Mouse (Mus musculus) right cerebral cortex, postnatal 25 days (tissue): ENCODE data around the gene Zfp62.

ENCODE experiments used
- DNase-seq: peaks from one replicate; pipeline ENCODE4 v3.0.0; 2022

Zfp62 gene

DNA sequence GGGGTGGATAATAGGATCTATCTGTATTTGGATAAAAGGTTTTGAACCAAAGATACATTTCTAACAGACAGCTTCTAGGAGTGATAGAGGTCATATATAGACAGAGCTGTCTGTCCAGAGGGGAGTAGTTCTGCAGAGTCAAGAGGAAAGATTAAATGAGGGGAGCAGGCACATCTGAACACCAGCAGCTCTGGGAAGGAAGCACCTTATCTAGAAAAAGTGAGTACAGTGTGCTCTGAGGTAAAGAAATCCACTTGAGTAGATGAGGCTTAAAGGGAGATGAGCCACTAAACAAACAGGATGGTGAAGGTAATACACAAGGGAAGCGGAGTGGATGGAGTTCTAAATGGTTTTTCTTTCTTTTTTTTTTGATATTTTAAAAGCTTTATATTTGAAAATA is 4.4 kb downstream of the Zfp62 start:
- DNase-seq: no peak

DNA sequence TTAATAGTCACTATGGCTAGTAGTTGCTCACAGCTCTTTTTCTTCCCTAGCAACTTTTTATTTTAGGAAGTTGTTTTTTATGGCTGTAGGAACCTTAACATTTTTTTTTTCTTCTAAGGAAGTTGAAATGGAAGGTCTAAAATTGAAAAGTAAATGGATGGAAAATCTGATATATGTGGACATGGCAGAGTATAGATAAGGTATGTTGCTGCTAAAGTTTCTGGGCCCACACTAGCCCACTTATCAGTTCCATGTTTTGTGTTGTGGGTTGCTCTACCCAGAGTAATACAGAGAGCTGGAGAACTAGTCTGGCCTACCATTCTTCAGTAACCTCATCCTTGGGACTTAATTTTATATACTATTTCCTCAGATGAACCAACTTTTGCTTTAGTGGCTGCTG is 9.5 kb downstream of the Zfp62 start:
- no peak for DNase-seq

DNA sequence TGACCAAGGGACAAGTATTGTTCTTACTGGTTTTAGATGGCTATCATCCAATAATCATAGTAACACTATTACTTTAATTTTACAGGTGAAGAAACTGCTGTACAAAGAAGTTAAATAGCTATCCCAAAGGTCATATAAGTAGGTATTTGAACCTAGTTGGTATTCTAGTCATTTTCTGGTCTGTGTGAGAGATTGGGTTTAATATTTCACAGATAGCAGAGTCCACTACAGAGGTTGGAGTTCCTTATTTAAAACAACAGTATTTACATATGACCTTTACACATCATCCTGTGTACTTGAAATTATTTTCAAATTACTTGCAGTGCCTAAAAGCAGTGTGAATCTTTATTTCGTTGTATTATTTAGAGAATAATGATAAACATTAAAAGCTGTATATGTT is 10.4 kb downstream of the Zfp62 start:
- DNase-seq: no peak

DNA sequence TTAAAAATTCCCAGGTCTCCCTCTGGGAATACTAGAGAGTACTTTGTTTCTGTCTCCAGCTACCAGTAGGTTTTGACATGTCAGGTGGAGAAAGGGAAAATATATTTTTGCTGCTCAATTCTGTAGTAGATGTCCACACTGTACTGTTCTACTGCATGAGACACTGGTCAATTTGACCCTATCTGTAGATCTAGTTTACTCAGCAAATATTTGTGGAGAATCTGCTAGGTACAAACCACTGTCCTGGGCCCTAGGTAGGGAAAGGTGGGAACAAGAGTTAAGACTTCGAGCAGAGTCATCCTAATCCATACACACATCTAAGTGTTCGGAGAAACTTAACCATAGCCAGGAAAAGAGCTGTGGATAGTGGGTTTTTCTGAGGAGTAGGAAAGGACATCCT is 16.2 kb downstream of the Zfp62 start:
- no peak for DNase-seq

DNA sequence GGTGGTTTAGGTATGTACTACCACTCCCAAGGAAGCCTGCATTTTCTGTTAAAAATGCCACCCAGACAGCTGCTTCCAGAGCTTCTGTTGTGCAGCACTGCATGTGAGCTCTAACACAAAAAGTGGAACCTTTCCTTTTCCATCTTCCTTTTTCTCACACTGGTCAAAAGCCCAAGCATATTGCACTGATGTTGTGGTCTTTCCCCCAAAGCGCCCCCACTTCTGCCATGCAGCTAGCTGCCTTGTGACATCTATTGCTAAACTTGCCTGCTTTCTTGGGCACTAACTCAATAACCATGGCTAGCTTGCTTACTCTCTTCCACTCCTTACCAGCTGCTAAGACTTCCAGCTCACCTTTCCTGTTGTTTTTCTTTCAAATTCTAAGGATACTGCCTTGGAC is 21.4 kb downstream of the Zfp62 start:
- DNase-seq: no peak

DNA sequence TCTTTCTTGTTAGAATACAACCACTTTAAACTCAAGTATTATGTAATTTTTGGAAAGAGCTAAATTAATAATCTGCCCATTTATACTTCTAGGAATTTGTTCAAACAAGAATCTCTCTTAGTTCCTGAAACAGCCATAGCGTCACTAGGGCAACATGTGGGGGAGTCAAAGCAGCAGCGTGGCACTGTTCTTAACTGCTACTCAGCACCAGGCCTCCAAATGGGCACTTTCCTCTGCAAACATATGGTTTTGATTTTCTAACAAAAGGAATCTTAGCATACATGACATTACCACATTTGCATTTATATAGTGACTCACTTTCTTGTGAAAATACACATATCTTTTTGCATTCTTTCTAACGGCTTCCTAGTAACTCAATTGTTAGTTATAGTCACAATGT is 29.7 kb downstream of the Zfp62 start:
- DNase-seq: peak; percentile 32

DNA sequence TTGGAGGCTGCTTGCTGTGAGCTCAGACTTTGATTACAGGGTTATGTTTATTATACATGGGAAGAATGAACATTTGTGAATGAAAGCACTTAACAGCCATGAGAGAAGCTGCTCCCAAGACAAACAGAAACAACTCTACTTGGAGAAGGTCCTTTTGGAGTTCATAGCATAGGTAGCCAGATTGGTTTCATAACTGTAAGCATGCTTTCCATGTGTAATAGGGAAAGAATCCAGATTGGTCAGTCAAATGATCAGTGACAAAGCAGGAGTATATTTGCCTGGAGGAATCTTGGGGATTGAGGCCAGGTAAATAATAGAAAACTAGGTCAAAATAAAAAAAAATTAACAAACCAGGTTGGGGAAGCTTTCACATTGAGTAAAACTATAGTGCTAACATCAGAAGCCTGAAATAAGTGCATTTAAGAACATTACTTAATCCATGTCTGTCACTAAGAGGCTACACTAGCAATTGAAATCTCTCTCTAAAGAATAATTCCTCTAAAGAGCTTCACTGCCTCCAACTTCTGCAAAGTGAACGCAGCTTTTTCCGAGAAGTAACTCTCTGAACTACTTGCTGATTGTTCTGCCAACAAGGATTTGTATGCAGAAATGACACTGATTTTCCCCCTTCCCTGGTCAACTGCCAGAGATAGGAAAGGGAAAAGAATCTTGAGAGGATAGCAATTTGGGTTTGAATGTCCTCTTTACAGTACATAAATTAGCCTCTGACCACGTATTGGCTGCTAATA is 32.5 kb downstream of the Zfp62 start:
- no peak for DNase-seq

DNA sequence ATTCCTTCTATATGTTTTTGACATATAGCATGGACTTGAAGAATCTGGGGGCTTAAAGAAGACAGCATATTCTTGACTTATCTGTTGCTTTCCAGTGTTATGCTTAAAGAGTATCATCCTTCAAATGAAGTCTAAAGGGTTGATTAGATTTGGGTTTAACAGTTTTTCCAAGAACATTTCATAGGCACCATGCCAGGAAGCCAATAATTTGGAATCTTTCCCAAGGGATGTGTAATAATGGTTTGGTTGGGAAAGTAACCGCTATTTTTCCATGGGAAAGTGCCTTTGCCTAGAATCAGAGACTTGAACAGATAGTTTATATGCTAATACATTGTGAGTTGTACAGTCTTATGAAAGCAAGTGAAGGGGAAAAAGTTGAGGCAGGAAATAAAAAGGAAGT is 33.8 kb downstream of the Zfp62 start:
- no peak for DNase-seq

DNA sequence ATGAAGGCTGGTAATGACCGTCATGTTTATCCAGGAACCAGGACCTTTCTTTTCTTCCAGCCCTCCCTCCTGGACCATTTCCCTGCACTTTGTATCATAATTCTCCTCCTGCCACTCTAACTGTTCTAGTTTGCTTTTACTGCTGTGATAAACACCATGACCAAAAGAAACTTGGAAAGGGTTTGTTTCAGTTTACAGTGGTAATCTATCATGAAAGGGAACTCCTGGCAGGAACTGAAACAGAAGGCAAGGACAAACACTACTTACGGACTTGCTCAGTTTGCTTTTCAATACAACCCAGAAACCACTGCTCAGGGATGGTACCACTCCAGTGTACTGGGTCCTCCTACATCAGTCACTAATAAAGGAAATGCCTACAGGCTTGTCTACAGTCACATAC is 34.4 kb downstream of the Zfp62 start:
- no peak for DNase-seq

DNA sequence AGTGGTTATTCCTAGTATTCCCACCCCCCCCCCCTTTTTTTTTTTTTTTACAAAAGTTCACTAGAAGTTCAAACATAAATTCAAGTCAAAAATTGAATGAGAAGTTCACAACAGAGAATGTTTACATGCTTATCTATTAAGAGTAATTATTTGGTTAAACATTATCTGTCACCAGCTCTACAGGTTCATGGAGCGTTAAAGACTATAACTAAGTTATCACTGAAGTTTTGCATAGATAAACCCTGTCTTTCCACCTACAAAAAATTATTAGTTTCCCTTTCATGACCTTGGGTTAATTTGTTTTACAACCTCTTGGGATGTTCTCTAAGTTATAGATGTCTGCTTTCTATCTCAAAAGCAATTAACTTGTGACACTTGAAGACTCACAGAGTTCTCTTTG is 37.2 kb downstream of the Zfp62 start:
- DNase-seq: no peak

DNA sequence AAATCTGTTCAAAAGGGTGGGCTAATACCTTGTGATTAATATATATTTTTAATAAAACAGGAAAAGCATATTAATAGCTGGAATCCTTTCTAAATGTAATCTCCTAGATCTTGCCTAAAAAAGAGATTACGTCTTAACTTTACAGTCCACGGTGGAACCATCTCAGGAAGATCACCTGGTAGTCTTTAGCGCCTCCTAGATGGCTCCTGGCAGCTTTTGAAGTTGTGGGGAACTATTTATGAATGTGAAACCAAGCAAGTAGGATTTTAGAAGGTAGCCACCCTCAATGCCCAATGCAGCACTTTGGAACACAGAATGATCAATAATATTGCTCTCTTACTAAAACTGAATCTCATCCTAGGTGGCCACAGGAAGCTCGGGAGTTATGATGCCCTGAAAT is 37.8 kb downstream of the Zfp62 start:
- no peak for DNase-seq

DNA sequence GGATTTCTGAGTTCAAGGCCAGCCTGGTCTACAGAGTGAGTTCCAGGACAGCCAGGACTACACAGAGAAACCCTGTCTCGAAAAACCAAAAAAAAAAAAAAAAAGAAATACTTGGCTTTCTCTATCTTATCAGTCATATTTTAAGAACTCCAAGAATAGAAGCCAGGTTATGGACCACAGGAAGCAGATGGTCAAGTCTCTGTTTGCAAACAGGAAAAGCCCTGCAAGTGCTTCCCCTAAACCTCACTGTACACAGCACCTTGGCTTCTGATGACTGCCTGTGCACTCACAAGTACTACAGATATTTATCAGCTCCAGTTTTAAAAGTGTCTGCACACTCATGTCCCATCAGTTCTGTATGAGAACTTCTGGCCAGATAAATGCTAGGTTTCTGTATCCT is 38.4 kb downstream of the Zfp62 start:
- no peak for DNase-seq

DNA sequence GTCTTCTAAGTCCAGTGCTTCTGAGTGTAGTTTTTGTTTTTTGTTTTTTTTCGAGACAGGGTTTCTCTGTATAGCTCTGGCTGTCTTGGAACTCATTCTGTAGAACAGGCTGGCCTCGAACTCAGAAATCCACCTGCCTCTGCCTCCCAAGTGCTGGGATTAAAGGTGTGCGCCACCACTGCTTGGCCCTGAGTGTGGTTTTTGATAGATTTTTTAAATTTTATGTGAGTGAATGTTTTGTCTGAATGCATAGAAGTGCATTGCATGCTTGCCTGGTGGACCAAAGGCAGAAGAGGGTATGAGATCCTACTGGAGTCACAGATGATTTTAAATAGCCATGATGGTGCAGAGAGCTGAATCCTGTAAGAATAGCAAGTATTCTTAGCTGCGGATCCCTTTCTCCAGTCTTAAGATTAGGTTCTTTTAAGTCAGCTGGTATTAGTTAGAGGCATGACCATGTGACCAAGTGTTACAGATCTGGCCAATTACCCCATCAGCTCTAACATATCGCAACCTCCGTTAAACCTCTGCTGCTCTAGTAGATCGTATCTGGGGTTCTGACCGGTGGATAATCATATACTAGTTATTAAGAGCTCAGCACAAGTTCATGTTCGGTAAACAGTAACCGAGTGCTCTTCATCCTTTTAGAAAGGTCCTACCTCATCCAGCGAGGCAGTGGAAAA is 40.0 kb downstream of the Zfp62 start:
- no peak for DNase-seq

DNA sequence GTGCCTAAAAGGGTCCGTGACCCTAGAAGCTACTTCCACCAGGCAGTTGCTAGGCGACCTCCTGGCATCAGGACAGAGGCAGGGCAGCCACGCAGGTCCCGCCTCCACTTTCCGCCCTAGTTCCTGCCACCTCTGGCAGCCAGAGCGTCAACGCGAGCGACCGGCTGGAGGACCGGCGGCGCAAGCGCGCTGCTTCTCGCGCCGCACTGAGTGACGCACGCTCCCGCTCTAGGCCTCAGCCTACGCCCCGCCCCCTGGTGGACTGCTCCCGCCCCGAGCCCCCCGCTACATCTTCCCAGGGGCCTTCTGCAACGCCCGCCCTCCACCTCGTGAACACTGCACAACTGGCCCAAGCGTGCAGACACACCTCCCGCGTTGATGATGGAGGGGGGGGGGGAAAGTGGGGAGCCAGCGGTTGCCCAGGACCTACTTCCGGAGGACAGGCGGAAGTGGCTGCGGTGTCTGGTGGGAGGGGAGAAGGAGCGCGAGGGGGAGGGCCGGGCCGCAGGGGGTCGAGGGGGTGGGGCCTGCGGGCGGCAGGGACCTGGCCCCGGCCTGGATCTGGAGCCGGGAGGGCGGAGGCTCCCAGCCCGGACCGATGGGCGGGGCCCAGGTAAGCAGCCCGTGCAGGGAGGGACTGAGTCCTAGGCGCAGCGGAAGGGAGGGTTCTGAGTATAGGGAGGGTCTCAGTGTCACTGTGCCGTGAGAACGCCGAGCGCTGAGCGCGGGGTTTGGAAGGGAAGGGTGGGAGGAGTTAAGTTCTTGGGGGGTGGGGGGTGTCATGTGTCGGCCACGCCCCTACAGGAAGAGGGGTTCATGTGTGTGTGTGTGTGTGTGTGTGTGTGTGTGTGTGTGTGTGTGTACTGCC is 40.9 kb downstream of the Zfp62 start, which contains the start of gene Mgat1:
Mgat1 (plus strand) TSS at position 465 of the 868 bp plus-strand sequence.
- peak; percentile 92 for DNase-seq

DNA sequence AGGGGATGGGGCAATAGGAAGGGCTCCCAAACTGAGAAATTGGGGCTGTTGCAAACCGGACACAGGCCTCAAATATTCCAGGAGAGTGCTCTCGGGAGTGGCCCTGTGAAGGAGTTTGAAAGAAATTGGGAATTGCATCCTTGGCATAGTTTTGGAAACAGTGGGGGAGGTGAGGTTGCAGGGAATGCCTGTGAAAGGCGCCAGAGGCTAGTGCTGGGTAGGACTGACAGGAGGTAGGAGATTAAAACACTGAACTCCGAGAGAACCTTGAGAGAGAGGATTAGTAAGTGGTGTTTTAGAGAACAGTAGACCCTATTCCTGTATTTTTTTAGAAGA is 41.5 kb downstream of the Zfp62 start:
- DNase-seq: no peak

DNA sequence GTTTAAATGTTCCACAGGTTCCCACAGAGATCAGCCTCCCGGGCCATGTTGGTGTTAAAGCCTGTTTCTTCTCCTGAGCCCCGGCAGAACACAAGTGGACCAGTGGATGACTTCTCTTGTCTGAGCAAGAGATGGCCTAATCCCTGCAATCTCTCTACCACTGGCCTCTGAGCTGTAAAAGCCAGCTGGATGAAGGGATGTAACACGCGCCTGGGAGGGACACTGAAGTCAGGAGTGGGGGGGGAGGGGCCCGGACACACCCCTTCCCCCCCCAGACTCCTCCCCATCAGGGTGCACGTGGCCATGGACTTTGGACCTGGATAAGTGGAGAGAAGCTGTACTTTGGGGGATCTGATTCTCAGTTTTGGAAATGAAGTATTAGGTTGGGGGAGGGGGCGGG is 42.1 kb downstream of the Zfp62 start:
- no peak for DNase-seq

DNA sequence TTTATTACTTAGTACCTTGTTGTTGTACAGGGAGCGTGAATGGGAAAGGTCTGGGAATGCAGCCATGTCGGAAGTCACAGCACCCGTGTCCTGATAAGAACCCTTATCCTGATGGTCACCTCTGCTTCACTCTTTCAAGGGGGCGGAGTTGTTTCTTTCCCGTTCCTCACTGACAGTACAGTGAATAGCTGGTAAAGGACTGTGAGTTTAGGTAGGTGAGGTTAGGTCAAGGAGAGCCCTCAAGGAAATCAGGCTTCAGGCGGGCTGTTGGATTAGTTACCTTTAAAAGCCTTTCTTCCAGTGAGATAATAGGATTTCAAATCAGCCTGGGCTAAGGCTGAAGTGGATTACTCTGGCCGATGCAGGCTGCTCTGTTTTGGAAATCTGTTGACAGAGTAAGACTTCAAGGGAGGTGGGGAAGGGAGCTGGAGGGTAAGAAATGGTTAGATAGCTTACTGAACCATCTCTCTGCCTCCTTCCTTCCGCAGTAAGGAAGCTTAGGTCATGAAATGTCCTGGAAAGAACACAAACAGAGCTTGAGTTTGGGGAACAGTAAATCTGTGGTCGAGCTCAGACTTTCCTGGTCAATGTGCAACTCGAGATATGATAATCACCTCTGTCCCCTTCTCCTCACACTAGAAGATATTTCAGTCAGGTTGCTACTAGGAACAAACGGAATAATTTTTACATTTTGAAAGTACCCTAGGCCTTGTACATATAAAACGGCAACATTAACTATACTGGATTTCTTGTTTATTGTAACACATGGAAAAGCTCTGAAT is 42.7 kb downstream of the Zfp62 start:
- DNase-seq: no peak

DNA sequence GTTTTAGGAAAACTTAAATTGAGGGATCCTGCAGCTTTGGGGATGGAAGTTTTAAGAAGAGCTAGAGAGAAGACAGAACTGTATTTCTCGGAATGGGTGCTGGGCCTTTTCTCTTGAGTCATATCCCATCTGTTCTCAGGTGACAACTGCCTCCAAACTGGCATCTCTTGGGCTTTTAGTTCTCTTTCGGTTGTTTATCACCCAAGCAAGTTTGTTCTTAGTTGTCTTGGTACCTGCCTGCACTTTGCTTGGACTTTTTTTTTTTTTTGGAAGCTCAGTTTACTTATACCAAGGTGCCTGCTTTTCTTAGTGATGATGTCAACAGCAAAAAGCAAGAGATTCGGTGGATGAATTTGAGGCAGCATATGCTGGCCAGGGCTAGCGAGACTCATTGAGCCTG is 43.4 kb downstream of the Zfp62 start:
- DNase-seq: no peak

DNA sequence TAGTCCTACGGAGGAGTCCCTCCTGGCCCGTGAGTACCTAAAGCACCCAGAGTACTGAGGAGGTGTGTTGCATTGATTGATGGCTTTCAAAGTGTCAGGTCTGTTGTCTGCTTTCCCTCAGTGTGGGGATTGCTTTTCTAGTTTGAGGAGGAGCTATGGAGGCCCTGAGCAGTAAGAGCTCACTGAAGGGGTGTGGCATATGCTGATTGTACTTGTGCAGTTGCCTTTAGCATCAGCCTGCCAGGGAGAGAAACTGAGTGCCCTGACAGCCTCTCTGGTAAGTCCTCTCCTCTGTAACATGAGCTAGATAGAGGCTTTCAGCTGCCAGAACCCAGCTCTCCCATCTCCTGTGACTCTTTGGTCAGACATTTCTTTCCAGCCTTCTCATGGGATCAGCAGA is 44.2 kb downstream of the Zfp62 start:
- no peak for DNase-seq

DNA sequence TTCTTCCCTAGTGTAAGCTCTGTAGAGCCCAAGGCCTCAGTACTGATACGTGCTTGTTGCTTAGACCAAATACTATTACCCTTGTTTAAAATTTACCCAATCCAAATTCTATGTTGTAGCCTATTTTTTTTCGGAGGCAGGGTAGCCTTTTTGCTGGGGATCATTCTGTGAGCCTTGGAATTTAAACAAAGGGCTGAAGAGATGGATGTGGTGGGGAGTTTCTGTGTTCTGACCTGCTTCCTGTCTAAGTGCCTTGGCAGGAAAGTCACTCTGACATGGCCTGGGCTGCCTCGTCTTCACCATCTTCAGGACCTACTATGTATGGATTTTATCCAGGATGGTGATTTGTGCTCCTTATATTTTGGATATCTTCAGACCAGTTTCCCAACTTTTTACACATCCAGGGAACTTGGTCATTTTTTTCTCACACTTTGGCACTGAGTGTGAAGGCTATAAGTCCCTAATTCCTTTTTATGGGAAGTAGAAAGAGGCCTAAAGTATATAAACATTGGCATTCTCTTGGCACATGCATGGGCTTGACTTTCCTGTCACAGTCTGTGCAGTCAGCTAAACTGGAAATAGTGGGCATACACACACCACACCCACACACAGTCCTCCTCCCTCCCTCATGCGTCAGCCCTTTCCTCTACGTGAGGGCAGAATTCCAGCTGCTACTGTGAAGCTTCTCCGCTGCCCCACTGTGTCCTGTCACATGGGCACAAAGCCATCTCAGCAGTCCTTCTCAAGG is 45.3 kb downstream of the Zfp62 start:
- no peak for DNase-seq

DNA sequence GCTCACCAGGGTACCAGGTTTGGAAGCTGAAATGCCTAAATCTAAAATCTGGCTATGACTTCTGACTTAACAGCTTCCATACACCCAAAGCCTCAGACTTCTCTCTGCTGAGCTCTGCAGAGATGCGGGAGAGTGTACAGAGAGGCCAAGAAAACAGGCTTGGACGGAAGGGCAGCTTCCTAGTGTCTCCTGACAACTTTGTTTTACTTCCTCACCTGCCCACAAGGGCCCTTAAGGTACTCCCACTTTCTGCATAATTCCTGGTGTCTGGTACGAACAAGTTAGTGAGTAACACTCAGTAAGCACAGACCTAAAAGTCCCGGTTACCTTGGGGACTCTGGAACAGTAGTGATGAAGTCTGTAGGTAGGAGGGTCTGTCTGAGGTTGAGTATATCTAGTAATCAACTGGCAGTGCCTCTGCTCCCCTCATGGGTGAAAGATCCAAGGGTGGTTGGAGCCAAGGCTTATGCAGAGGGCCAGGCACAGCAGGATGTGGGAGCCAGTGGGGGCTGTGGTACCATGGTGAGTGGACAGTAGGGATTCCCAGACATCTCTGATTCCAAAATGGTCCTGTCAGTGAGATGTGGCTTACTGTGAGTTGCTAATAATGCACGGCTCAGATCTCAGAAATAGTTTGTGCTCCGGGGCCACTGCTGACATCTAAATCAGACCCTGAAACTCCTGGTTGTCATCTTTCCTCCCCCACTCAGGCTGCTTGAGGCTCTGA is 46.0 kb downstream of the Zfp62 start:
- no peak for DNase-seq
